Mouse (Mus musculus) cerebellum, adult 9-10 months (tissue): ENCODE measurements at regions not wholly inside any gene's neighbourhood (a gene's known extent, or its start where the extent isn't known, plus 50 kb on each side); places are given as distances from the start of the nearest gene placed in this dataset.

Experiments used
- DNase-seq: peaks from one replicate; pipeline ENCODE4 v3.0.0; 2022

GRCm38 (mm10) chr4:81005507-81006328 lies 95.3 kb downstream of the Lurap1l start:
- no peak for DNase-seq

GRCm38 (mm10) chr4:81006546-81006945 lies 96.1 kb downstream of the Lurap1l start:
- no peak for DNase-seq

GRCm38 (mm10) chr4:81021850-81022249 lies 111.4 kb downstream of the Lurap1l start:
- DNase-seq, result no peak

- DNase-seq, result no peak
These were observed 113.1 kb downstream of the Lurap1l start for GRCm38 (mm10) chr4:81023436-81023983.

GRCm38 (mm10) chr4:81027558-81027957 lies 117.1 kb downstream of the Lurap1l start:
- no peak for DNase-seq

GRCm38 (mm10) chr4:81030671-81031070 lies 120.2 kb downstream of the Lurap1l start:
- peak; percentile 8 for DNase-seq

- DNase-seq, result no peak
These were observed 127.0 kb downstream of the Lurap1l start for GRCm38 (mm10) chr4:81037336-81037902.

- DNase-seq, result no peak
These were observed 147.8 kb downstream of the Lurap1l start for GRCm38 (mm10) chr4:81058227-81058626.

GRCm38 (mm10) chr4:81058809-81059208 lies 148.4 kb downstream of the Lurap1l start:
- no peak for DNase-seq

- DNase-seq, result no peak
These were observed 148.9 kb downstream of the Lurap1l start for GRCm38 (mm10) chr4:81059356-81059755.

GRCm38 (mm10) chr4:81082290-81082947 lies 172.0 kb downstream of the Lurap1l start:
- no peak for DNase-seq

GRCm38 (mm10) chr4:81085188-81085587 lies 174.7 kb downstream of the Lurap1l start:
- DNase-seq, result no peak

GRCm38 (mm10) chr4:81096581-81096980 lies 186.1 kb downstream of the Lurap1l start:
- DNase-seq, result no peak

GRCm38 (mm10) chr4:81097597-81097996 lies 187.2 kb downstream of the Lurap1l start:
- no peak for DNase-seq

- DNase-seq, result no peak
These were observed 190.6 kb downstream of the Lurap1l start for GRCm38 (mm10) chr4:81101049-81101448.

GRCm38 (mm10) chr4:81111307-81111706 lies 200.9 kb downstream of the Lurap1l start:
- peak; percentile 1 for DNase-seq

- DNase-seq, result no peak
These were observed 206.0 kb downstream of the Lurap1l start for GRCm38 (mm10) chr4:81116411-81116810.

- no peak for DNase-seq
These were observed 213.7 kb downstream of the Lurap1l start for GRCm38 (mm10) chr4:81124155-81124554.

GRCm38 (mm10) chr4:81129874-81130273 lies 219.4 kb downstream of the Lurap1l start:
- DNase-seq, result no peak

- DNase-seq, result no peak
These were observed 262.7 kb downstream of the Lurap1l start for GRCm38 (mm10) chr4:81173111-81173510.

GRCm38 (mm10) chr4:81177443-81178041 lies 265.1 kb downstream of the Mpdz start:
- no peak for DNase-seq

GRCm38 (mm10) chr4:81178047-81178781 lies 264.4 kb downstream of the Mpdz start:
- DNase-seq, result no peak

GRCm38 (mm10) chr4:81178782-81179135 lies 263.9 kb downstream of the Mpdz start:
- DNase-seq, result peak; percentile 82
